Comparison of ENCODE assay signal across 12 mouse cellular contexts in the genomic region with DNA sequence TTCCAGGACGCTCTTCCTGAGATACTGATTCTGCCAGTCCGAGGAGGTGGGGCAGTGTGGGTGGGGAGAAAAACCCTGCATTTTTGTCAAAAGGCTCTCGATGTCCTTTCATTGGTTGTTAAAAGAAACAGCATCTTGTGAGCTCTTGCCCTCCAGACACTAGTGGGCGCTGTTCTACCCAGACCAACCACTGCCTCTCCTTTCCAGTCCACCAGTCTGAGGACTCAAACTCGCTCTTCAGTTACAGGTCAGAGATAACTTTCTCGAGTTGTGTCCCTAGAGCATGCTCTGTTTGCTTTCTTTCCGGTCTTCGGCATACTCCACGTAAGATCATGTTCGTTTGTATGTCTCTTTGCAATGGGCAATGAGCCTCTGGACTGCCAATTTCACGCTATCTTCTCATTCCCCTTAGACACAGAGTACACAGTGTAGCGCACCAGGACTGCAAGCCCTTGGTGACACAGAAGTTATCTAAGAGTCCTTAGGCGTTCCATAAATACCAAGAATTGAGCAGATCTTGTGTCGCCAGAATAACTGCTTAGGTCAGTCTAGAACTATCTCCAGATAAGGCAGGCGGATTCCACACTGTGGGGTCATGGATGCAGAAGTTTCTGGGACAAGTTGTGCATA.
DNase-seq lines count a peak whose midpoint lies in the region; ATAC-seq lines count a peak whose summit lies in the region.
"Had no signal": no experiment of that assay in that cellular context is flagged by ENCODE, and none has a peak within 500 bp of the region (broad histone marks: within the 10 kb centered on the region; RNA-seq: fewer than 3 reads in every experiment).

No protein-coding gene starts in this region.

- H3K4me3 ChIP-seq in heart, embryonic 16.5 days (ENCODE audit: low read length) = no peak overlapping the region
- H3K4me3 ChIP-seq in forebrain, embryonic 15.5 days = no peak overlapping the region
- H3K4me3 ChIP-seq: erythroblast, embryonic 14.5 days; hindbrain, embryonic 13.5 days; lung, embryonic 15.5 days had no signal

- no peaks in the 10 kb centered on the region for H3K36me3 ChIP-seq in heart, embryonic 16.5 days (ENCODE audit: control insufficient read depth, insufficient read depth)
- no peaks in the 10 kb centered on the region for H3K36me3 ChIP-seq in forebrain, embryonic 15.5 days
- H3K36me3 ChIP-seq: hindbrain, embryonic 13.5 days; lung, embryonic 15.5 days had no signal

- no peak overlapping the region for H3K9ac ChIP-seq in heart, embryonic 16.5 days (ENCODE audit: low read length)
- no peak overlapping the region for H3K9ac ChIP-seq in forebrain, embryonic 15.5 days (replicated peaks)
- H3K9ac ChIP-seq: hindbrain, embryonic 13.5 days; lung, embryonic 15.5 days had no signal

- H3K4me1 ChIP-seq in heart, embryonic 16.5 days (ENCODE audit: control insufficient read depth, insufficient read depth, low read length) = peaks cover 10% of the 10 kb centered on the region
- H3K4me1 ChIP-seq in forebrain, embryonic 15.5 days = peaks cover 16% of the 10 kb centered on the region
- H3K4me1 ChIP-seq: lung, embryonic 15.5 days had no signal

- DNase-seq in heart, adult 11 months = no peak
- peak; percentile 31 for DNase-seq in lung, postnatal 36 days
- no peak for DNase-seq in lung, postnatal 14 days
- DNase-seq in NIH3T3 (ENCODE audit: low read depth) = peak; percentile 9
- peak; percentile 17 for DNase-seq in mesoderm, embryonic 11.5 days (ENCODE audit: low read depth, low spot score)
- no peak for DNase-seq in urinary bladder, postnatal 10 days (ENCODE audit: low spot score)
- DNase-seq: cerebellum, postnatal 25 days had no signal

- H3K27ac ChIP-seq in heart, embryonic 16.5 days (ENCODE audit: low read length) = peak overlapping the region; percentile 50
- no peak overlapping the region for H3K27ac ChIP-seq in forebrain, embryonic 15.5 days (replicated peaks)
- H3K27ac ChIP-seq: hindbrain, embryonic 13.5 days; lung, embryonic 15.5 days had no signal

- no peak for ATAC-seq in heart, embryonic 16.5 days (replicated peaks; ENCODE audit: extremely low read depth, insufficient read depth, low FRiP score)
- ATAC-seq in forebrain, embryonic 15.5 days (replicated peaks) = no peak

- H3K27me3 ChIP-seq in heart, embryonic 16.5 days (ENCODE audit: control insufficient read depth, insufficient read depth, low read length) = no peaks in the 10 kb centered on the region
- H3K27me3 ChIP-seq in forebrain, embryonic 15.5 days = no peaks in the 10 kb centered on the region
- H3K27me3 ChIP-seq: hindbrain, embryonic 13.5 days; lung, embryonic 15.5 days had no signal

- 55% methylated on average over 15 of the region's 15 CpGs for WGBS in heart, embryonic 16.5 days
- 85% methylated on average over 15 of the region's 15 CpGs for WGBS in forebrain, embryonic 15.5 days

- no peaks in the 10 kb centered on the region for H3K9me3 ChIP-seq in heart, embryonic 16.5 days (replicated peaks; ENCODE audit: control insufficient read depth, low read length)
- no peaks in the 10 kb centered on the region for H3K9me3 ChIP-seq in forebrain, embryonic 15.5 days
- H3K9me3 ChIP-seq: hindbrain, embryonic 13.5 days; lung, embryonic 15.5 days had no signal

- peak overlapping the region; percentile 33; the same call in 1 of the 2 replicates for H3K4me2 ChIP-seq in heart, embryonic 16.5 days (ENCODE audit: low read depth, low read length)
- no peak overlapping the region for H3K4me2 ChIP-seq in forebrain, embryonic 15.5 days (replicated peaks)
- H3K4me2 ChIP-seq: hindbrain, embryonic 13.5 days; lung, embryonic 15.5 days had no signal

Comparison
In these comparisons a context has a peak if more than half of its experiments do, and no peak if none do; other contexts are left out.
1. DNase-seq: peak in lung, postnatal 36 days (single experiment), NIH3T3 (single experiment) and mesoderm, embryonic 11.5 days (single experiment); none in heart, adult 11 months (single experiment), lung, postnatal 14 days (single experiment) and urinary bladder, postnatal 10 days (single experiment).